Mouse (Mus musculus): Measurements from ENCODE around the gene Mboat1.

Gene Mboat1

DNA sequence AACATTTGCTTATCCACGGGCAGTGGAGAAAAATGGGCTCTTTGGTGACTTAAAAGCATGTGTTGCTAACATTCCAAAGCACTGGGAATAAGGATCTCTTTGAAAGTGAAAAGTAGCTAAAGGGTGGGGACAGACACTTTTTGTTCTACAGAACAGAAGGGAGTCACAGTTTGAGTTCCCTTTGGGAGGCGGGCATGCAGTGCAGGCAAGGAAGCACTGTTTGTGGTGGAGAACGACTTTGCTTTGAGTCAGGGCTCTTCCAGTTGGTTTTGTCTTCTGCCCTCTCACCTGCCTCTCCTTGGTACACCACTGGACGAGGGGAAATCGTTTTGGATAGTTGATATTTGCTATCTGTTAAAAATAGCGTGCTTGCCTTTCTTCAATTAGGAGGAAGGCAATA, 49.7 kb downstream of the Mboat1 start:
- DNase-seq (ENCODE audit: low spot score) = no peak

DNA sequence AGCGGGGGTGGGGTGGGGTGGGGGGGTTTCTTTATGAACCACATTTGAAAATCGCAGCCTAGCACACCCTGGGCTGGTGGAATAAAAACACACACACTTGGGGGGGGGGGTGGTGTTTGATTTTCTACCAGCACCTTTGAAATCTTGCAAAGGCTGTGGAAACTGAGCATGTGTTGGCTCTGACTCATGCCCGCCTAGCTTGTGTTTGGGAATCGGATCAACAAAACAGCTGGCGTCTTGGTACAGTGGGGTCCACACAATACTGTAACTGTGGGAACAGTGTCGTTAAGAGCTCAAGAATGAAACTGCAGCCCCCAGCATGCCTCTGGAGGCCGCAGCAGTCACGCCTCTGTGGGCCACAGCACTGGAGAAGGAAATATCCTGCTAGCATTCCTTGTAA, 50.2 kb downstream of the Mboat1 start:
- DNase-seq (ENCODE audit: low spot score) = no peak

DNA sequence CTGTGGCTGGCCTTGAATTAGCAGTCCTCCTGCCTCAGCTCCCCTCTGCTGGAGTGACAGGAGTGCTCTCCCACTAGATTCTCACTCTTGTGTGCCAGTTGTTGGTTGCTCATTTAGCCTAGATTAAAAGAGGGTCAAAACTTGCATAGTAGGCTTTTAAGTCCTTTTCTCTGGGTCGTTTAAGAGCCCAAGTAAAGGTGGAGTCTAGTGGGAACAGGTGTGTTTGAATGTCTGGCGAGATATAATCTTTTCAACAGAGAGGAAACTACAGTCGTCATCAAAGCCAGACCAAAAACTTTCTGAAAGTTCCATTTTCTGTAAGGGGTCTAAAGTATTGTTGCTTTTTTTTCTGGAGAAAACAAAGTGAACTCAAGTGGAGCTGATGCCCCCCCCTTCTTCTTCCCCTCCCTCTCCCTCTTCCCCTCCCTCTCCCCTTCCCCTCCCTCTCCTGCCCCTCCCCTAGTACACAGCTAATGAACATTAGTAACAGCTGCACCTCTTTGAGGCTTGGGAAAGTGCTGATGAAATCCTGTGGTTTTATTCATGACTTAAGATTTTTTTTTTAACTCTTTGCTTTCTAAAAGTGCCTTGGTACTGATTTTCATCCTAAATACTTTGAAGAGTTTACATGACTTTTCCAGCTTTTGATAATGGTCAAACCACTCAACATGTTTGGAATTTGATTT, 55.9 kb downstream of the Mboat1 start:
- DNase-seq (ENCODE audit: low spot score) = no peak

DNA sequence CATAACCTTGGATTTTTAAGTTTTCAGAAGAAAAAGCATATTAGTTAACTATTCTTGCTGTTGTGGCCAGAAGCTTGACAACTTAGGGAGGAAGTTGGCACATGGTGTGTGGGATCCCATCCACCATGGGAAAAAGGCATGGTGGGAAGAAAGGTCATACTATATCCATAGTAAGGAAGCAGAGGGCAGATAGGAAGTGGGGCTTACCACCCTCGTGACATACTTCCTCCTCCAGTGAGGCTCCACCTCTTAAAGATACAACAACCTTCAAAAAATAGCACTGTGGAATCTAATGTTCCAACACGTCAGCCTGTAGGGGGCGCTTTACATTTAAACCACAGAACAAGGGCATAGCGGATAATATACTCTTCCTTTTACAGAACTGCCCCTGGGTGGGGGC, 57.1 kb downstream of the Mboat1 start:
- DNase-seq (ENCODE audit: low spot score) = no peak

DNA sequence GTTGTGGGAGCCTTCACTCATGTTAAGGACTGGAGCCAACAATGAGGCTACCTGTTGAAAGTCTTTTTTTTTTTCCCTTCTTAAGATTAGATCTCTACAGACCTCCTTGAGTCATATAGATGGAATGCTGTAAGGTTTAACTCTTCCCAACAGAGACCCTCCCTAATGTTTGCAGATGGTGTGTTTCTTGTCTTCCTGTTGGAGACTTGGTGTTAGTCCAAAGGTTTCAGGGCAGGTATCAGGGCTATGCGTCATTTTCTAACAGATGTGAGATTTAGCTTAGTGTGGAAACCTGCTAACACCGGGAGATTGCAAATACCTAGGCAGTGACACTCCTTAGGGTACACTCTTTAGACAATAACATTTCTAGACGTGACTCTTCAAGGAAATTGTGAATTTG, 58.5 kb downstream of the Mboat1 start:
- DNase-seq (ENCODE audit: low spot score) = no peak

DNA sequence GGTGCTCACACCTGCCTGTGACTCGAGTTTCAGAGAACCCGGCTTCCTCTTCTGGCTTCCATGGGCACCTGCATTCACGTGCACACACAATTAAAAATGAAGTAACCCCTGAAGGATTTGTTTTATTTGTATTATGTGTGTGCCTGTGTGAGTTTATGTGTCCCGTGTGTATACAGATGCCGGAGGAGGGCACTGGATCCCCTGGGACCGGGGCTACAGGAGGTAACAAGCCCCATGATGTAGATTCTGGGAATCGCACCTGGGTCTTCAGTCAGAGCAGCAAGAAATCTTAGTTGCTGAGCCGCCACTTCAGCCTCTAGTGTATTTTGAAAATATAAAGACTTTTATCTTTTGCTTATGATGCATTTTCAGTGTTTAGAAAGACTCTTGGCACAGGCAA, 60.4 kb downstream of the Mboat1 start:
- DNase-seq (ENCODE audit: low spot score) = no peak

DNA sequence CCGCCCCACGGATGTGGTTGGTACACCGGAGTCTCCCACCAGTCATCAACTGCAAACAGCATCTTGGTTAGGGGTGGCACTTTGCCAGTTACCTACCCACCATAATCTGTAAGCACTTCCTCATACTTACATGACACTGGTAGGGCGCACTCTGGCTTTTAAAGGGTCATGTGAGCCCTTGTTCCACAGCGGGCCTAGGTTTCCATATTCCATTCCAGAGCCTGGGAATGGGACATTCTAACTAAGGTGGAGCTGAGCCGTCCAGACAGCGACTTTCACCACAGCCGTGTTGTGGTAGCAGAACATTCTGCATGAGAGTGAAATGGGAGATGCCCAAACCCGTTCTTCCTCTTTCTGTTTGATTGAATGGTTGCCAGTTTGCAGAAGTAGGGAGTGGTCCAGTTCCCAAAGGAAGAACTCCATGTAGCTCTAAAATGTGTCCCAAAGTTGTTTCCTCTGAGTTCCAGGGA, 61.8 kb downstream of the Mboat1 start:
- no peak for DNase-seq (ENCODE audit: low spot score)

DNA sequence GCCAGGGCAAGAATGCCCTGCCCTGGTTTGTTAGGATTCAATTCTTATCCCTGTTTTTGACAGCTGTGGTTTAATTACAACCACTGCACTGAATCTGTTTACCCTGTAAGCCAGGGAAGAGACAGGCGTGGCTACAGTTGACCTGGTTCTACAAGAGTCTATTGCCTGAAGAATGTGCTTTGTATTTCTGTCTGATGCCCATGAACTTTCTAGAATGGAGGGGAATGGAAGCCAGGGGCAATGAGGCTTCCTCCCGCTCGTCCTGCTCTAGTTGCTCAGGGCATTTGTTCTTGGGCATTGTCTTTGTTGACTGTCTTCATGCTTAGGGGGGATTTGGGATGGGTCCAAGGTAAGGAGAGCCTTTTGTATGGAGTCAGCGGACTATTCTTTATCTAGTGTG, 63.5 kb downstream of the Mboat1 start:
- DNase-seq (ENCODE audit: low spot score) = no peak

DNA sequence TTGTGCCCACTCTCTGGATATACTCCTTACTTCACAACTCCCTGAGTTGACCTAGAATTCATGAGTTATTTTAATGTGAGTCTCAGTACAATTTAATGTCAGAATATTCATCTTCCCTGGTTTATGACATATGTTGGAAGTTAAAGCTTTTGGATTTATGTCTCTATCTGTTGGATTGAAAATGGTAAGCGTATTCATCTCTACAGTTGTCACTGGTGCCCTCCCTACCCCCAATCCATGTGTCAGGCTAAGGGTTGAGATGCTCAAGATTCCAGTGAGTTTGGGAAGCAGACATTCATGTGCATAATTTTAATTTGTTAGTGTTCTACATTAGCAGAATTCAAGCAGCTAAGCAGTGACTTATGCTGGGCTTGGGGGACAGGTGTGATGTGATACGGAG, 64.4 kb downstream of the Mboat1 start:
- DNase-seq (ENCODE audit: low spot score) = no peak

DNA sequence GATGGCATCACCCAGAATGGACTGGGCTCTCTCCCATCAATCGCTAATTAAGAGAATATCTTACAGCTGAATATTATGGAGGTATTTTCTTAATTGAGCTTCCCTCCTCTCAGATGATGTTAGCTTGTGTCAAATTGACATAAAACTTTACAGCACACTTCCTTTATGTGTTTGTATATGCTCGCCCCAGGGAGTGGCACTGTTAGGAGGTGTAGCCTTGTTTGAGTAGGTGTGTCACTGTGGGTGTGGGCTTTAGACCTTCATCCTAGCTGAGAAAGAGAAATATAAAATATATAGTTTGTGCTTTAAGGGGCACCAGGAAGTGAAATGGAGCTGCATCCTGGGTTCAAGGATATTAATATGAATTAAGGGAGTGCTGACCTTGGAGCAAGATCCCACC, 66.7 kb downstream of the Mboat1 start:
- DNase-seq (ENCODE audit: low spot score) = no peak

DNA sequence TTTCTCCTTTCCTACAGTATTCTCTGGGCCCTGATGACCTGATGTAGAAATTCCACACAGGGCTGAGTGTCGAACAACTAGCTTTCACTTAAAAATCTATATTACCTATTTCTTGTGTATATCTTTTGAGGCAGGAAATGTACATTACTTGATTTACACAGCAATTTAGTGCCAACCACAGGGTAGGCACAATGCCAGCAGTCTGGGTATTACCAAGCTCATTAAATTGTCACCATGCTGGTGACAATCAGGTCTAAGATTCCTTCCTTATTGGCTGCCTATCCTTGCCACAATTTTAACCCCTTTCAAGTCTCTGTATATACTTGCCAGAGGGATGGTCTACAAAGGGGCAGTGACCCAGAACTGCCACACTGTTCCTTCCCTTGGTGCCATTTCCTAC, 71.9 kb downstream of the Mboat1 start:
- DNase-seq (ENCODE audit: low spot score) = no peak

DNA sequence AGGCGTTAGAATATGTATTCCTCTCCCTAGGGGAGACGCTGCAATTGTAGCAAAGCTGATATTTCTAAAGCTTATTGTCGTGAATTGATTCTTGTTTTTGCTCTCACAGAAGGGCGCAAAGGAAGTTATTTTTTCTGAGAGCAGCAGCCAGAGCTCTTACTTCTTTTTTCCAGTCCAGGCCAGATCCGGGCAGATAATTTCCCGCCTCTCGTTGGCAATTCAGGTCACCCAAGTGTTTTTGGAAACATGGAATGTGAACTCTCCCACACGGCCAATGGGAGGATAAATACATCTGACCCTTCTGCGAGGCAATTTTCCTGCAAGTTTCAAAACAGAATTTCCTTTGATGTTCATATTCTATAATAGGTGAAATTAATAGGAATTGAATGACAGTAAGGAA, 77.0 kb downstream of the Mboat1 start:
- DNase-seq (ENCODE audit: low spot score) = no peak

DNA sequence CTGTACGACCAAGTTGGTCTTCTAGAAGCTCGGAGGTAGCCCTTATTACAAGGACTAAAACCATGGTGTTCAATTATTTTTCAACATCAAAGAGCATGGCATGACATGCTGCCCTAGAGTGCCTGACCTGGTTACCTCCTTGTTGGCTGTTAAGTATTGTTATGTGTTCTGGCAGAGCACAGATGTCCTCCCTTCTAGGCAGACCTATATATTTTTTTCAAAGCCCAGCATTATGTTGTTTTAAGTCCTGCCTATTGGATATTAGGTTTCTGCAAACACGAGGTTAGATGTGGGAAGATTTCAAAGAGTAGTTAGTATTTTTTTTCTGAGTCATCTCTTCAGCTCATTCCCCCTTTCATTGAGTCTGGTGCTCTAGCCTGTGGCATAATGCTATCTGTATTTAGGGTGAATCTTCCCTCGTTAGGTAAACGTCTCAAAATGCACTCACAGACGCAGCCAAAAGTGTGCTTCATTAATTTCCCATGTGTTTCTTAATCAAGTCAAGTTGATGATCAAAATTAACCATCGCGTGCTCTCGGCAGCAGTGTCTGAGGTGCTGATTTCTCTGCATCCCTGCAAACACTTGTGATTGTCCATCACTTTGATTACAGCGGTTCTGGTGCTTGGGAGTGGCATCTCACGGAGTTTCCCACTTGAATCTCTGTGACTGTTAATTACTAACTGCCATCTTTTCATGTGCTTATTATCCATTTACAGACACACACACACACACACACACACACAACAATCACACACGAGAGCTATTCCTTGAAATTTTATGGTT, 81.5 kb downstream of the Mboat1 start:
- DNase-seq (ENCODE audit: low spot score) = no peak

DNA sequence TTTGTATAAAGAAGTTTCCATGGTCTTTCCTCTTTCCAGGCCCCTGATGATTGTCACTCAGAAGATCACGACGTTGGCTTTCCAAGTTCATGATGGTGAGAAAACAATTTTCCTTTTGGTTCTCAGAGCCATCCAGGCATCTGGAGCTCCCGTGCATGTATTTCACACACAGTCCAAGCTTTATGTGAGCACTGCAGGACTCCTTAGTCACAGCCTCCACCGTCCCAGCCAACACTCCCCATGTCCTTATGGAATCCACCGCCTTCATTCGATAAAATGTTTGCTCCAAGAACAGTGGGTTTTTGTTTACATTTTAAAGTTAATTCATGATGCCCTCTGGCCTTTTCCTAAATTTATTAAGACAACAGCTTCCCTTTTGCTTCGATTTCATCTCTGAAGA, 83.3 kb downstream of the Mboat1 start:
- DNase-seq (ENCODE audit: low spot score) = no peak

DNA sequence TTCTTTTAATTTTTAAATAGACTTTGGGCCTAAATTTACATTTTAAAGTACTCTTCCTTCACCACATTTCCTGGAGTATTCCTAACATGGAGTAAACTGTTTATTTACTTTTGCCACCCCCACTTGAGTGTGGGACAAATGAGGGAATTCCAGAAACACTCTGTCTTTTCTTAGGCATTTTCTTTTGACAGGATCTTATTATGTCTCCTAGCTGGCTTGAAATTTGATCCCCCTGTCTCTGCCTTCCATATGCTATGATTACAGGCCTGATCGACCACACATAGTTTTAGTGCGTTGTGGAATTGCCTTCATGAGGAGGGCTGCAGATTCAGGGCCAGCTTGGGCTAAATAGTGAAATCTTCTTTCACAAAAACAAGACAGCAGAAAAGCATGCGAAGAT, 85.0 kb downstream of the Mboat1 start:
- DNase-seq (ENCODE audit: low spot score) = no peak

DNA sequence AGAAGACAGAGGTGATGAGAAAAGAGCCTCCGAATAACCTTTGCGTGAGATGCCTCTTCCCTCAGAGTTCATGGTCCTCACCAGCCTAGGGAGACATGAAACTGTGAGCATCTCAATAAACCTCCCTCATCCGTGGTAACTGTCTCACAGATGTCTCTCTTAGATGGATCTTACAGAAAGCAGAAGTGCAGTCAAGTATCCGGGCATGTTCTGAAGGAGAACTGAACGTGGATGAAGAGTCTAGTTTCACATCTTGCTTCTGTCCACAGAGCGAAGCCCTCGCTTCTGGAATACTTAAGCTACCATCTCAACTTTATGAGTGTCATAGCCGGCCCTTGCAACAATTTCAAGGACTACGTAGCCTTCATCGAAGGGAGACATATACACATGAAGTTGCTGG, 87.8 kb downstream of the Mboat1 start:
- no peak for DNase-seq (ENCODE audit: low spot score)

DNA sequence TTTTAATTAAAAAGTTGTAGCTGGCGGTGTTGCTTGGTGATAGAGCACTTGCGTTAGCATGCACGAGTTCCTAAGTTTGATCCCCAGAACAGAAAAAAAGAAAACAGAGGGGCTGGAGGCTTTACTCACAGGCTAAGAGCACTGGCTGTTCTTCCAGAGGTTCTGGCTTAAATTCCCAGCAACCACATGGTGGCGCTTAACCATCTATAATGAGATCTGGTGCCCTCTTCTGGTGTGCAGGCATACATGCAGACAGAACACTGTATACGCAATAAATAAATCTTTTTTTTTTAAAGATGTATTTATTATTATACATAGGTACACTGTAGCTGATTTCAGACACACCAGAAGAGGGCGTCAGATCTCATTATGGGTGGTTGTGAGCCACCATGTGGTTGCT, 88.4 kb downstream of the Mboat1 start:
- no peak for DNase-seq (ENCODE audit: low spot score)

DNA sequence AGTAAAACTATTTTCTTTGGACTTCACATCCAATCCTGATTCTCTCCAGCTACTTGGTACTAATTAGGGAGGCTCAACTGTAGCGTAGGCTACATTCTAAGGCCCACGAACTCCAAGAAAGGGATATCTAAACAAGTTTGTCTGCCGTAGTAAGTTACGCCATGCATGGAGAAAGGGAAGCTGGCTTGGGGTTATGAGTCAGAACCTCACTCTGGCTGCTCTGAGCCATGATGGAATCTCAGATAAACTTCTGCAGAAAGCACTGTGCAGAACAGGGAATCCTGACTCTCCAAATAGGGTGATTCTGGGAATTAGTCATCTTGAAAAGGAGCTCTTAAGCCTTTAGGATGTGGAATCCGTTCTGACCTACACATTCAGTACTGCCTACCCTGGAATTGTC, 92.5 kb downstream of the Mboat1 start:
- DNase-seq (ENCODE audit: low spot score) = no peak

DNA sequence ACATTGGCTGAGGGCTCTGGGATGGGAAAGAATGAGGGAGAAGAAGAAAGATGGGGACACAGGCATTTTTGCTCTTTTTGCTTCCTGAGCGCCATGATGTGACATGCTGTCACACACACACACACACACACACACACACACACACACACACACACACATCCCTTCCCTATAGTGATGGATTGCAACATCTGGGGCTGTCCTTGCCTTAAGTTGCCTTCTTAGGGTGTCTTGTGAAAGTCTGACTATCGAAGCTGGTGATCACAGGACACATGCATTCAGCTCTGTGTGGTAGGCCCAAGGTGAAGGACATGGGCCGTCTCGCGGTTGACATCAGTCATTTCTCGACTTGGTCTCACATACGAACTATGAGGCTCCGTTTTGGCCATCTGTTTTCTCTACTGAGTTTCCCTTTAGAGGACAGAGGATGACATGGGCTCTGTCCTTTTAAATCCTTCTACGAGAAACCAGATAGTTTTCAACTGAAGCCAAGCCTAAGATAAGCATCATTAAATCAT, 93.4 kb downstream of the Mboat1 start:
- DNase-seq (ENCODE audit: low spot score) = no peak

DNA sequence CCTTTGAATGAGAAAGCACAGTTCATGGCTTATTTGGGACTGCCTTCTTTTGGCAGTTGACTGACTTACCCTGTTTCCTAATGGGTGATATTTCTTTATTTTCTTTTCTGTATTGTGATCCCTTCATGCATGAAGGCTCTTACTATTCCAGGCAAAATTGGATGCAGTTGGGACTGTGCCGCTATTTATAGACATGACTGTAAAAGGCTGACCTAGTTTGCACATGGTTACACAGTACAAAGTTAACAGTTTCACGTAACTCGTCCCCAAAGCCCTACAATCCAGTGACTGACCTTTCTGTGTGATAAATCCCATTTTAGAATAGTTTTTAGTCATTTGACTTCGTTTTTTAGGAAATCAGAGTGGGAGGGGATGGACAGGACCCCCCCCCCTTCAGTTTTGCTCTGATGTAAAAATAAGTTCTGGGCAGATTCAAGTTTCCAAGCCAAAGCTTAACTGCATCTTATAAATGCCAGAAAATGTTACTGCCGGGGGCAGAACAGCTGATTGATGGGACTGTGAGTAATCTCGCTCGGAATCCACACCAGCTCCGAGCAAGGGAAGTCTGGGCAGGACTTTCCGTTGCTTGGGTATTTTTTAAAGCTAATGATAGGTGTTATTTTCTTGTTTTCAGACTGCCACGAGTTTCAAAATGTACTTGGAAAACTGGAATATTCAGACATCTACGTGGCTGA, 98.9 kb downstream of the Mboat1 start:
- no peak for DNase-seq (ENCODE audit: low spot score)

DNA sequence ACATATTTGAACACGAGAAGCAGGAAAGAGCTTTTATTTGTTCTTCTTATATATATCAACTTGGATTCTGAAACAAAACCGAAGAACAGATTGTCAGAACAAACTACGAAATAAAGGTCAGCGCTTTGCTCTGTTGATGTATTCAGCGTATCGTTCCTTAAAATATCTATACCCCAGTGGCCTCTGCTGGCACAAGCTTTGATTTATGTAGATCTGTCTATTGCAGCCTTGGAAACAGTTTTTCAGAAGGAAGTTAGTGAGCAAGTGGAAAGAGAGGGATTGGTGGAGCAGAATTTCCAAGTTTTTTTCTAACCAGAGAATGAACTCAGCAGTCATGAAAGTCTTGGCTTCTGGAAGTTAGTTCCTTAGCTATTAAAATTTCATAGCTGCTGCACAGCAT, 103.1 kb downstream of the Mboat1 start:
- DNase-seq (ENCODE audit: low spot score) = no peak

DNA sequence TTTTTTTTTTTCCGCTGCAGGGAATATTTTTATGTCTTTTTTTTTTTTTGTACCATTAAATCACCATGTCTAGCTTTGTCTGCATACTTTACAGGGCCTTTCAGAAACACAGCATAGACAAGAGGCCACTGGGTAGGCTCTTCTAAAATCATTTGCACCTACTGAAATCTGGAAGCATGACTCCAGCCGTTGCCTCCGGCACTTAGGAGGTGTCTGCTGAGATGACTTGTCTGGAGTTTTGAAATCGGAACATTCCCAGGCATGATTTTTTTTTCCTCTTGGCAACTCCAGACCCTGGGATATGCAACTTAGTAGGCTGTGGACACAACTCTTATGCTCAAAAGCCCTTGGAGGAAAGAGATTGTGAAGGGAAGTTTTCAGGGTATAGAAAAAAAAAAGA, 109.3 kb downstream of the Mboat1 start:
- no peak for DNase-seq (ENCODE audit: low spot score)

DNA sequence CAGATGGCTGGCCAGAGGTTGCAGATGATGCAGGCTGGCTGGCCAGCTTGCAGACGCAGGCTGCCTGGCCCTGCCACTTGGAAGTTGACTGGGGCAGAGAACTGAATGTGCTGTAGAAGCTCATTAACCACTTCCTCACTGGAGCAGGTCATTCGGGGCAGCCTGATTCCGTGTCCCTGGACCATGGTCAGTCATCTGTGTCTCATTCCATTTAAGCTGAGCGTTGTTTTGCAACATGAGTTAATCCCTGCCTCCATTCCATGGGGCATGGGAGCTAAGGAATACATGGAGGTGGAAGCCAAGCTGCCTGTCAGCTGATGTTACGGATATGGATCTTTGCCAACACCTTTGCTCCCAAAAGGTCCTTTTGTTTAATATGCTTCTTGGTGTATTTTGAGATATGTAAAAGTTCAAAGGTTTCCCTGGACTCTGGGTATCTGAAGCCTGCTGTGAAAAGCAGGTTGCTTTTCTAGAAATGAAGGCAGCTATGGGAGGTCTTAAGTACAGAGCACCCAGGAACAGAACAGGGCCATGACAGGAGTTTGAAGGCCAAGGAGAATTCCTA, 114.1 kb downstream of the Mboat1 start:
- DNase-seq (ENCODE audit: low spot score) = no peak

Data from testis, postnatal 10 days (tissue).